Mouse (Mus musculus) MEL (cell line): Measurements from ENCODE around the gene Dok4.

Source experiments
- CHD1 ChIP-seq: IDR thresholded peaks from 2 replicates; pipeline ENCODE4 v1.6.1; 2012; ENCODE audit warnings: low read depth, mild to moderate bottlenecking, inconsistent platforms, low read length, improper control_type of control experiment
- MXI1 ChIP-seq: IDR thresholded peaks from 2 replicates; pipeline ENCODE4 v1.6.1; 2011; ENCODE audit warnings: mild to moderate bottlenecking, low read depth, low read length, improper control_type of control experiment
- POLR2AphosphoS5 ChIP-seq: IDR thresholded peaks from 2 replicates; pipeline ENCODE4 v1.6.1; 2012; ENCODE audit warnings: low read depth, borderline replicate concordance, mild to moderate bottlenecking, inconsistent platforms, low read length, moderate library complexity, mixed read lengths
- RCOR1 ChIP-seq: IDR thresholded peaks from 2 replicates; pipeline ENCODE4 v1.6.1; 2012; ENCODE audit warnings: low read depth, mild to moderate bottlenecking, inconsistent platforms, low read length, improper control_type of control experiment

GRCm38 (mm10) chr8:94826210-94826609, 49.9 kb downstream of the Dok4 start:
- TF ChIP-seq POLR2AphosphoS5 (no peak), RCOR1 (no peak), CHD1 (no peak), MXI1 (no peak)
